Mouse (Mus musculus) retina, postnatal 7 days (tissue): ENCODE results near the gene Msi2.

Source experiments
- DNase-seq: peaks from one replicate; pipeline ENCODE4 v3.0.0-alpha.2; 2012; ENCODE audit warnings: low read depth, low spot score

Gene Msi2

GRCm38 (mm10) chr11:88636934-88637333 is 81.4 kb downstream of the Msi2 start:
- DNase-seq, result no peak

DNA sequence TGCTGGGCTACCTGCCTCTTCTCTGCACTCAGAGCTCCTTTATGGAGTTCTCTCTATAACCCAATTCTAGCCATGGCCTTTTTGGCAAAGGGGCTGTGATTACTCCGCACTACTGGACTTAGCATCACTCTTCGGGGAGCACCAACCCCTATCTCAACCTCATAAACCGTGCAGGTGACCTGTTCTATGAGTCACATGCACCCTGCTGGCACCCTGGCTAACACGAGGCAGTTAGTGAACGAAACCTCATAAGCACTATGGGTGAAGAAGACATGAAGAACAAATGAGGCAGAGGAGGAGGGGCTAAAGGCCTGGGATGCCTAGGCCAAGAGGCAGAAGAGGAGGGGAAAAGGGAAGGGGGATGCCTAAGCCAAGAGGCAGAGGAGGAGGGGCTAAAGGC is 82.0 kb downstream of the Msi2 start:
- DNase-seq, result no peak

GRCm38 (mm10) chr11:88634627-88635026 is 83.7 kb downstream of the Msi2 start:
- no peak for DNase-seq

GRCm38 (mm10) chr11:88631932-88632230 is 86.4 kb downstream of the Msi2 start:
- DNase-seq, result no peak

DNA sequence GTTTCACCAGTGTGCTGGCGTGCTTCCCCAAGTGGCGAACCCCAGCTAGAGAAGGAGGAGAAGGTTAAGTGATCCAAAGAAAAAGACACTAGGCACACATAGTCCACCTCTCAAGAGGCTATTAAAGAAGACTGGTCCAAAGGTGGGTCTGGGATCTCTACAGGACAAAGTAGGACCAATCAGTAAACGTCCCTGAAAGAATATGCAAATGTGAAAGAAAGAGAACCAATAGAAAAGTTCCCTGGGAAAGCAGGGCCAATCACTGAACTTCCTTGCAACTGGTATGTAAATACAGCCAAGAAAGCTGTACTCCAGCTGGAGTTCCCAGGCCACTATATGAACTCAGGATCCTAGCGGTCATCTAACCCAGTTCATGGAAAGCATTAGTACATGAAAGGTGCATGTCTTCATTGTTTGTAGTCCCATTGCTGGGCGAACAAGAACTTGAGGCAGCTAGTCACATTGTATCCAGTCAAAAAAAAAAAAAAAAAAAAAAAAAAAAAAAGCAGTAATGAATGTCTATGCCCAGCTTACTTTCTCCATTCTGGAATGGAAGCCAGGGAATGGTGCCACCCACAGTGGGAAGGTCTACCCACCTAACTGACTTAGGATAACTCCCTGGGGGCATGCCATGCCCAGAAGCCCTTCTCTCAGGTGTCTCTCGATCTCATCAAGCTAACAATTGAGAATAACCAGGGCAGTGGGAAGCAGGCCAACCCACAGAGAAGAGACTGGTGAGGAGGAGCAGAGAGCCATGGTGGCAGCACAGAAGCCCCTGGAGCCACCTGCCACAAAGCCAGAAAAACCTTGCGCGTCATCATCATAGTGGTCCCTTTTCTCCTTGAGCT is 87.0 kb downstream of the Msi2 start:
- DNase-seq, result no peak

DNA sequence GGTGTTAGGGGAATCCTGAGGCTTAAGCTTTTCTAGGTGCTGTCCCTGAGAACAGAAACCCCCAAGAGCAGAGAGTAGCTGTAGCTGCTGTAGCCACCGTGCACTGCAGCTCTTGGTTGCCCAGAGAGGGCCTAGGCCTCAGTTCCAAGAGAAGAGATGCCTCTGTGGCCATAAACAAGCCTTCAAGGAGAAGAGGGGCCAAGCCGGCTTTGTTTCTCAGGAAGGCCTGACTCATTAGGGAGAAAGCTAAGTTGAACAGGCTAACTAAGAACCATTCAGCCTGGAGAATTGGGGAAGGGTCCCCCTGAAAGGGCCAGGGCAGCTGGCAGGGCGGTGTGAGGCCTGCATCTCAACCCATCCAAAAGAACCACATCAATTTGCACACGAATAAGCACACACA is 88.7 kb downstream of the Msi2 start:
- DNase-seq, result no peak

- no peak for DNase-seq
Measured at GRCm38 (mm10) chr11:88629165-88629564, 89.1 kb downstream of the Msi2 start.

DNA sequence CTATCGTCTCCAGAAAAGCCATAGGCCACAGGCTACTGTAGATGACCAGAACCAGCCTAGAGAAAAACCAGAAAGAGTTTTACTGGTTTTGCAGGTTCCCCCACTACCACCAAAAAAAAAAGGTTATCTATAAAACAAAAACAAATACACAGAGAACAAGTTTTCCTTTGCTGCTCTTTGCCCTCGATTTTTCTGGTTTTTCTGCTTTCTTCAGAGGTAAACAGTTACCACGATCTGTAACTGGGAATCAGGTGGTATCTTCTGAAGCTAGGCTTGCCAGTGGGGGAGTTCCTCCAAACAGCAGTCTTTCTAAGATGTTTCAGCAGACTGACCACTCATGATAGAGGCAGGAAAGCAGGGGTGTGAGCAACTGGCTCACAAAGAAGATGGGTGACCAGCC is 89.6 kb downstream of the Msi2 start:
- no peak for DNase-seq

- DNase-seq, result no peak
Measured at GRCm38 (mm10) chr11:88627327-88627726, 91.0 kb downstream of the Msi2 start.

DNA sequence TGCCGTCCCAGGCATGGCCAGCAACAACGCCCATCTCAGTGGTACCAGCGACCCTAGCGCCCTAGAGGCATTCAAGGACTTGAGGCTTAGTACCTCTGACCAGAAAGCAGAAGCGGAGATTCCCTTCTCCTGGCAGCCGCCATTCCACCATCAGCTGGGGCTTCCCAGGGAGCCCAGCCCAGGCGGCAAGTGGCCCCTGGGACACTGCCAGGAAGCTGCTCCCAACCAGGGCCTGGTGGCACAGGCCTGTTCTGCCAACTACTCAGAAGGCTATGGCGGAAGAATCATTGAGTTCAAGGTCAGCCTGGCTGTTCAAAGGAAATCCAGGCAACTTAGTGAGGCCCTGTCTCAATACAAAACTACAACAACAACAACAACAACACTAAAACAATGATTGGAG is 91.7 kb downstream of the Msi2 start:
- DNase-seq, result no peak

- no peak for DNase-seq
Measured at GRCm38 (mm10) chr11:88626061-88626460, 92.3 kb downstream of the Msi2 start.

- DNase-seq, result no peak
Measured at GRCm38 (mm10) chr11:88625063-88625462, 93.2 kb downstream of the Msi2 start.

GRCm38 (mm10) chr11:88624627-88625026 is 93.7 kb downstream of the Msi2 start:
- DNase-seq, result no peak

GRCm38 (mm10) chr11:88623671-88624070 is 94.6 kb downstream of the Msi2 start:
- no peak for DNase-seq

DNA sequence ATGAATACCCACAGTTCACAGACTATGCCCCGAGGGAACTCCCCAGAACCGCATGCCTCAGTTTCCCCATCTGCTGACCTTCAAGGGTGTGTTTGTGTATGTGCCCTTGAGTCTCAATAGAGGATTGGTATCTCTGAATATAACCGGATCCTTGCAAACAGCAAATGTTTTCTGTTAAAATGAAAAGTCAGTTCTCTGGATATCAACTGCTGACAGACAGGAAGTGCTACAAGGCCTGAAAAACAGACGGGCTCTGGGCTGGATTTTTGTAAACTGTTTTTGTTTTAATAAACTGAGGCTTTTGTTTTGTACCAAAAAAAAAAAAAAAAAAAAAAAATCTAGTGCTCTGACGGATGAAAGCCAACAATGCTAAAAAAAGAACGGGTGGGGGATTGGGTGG is 95.8 kb downstream of the Msi2 start:
- no peak for DNase-seq

GRCm38 (mm10) chr11:88621789-88622188 is 96.5 kb downstream of the Msi2 start:
- DNase-seq, result no peak

- no peak for DNase-seq
Measured at GRCm38 (mm10) chr11:88620158-88620973, 97.9 kb downstream of the Msi2 start.

- DNase-seq, result no peak
Measured at GRCm38 (mm10) chr11:88619468-88620157, 98.7 kb downstream of the Msi2 start.

DNA sequence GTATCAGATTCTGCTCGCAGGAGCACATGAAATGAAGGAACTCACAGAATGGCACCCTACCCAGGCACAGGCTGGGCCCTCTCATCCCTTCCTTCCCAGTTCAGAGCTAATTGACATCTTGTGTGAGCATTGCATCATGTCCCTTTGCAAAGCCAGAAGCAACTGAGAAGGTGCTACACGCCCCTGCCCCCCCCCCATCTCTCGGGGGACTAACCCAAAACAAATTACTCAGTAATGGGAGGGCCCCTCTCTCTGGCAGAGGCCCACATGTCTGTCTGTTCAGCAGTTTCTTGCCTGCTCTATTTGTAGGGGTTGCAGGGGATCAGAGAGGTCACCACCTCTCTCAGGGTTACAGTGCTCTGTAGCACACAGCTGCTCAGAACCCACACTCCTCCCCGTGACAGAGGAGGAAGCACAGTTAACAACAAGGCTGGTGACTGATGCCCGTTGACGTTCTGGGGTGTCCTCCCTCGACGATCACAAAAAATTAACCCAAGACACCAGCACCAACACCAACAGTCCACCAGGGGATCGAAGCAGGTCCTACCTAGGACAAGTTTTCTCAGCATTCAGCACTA is 99.5 kb downstream of the Msi2 start:
- DNase-seq, result no peak

GRCm38 (mm10) chr11:88618005-88618501 is 100.3 kb downstream of the Msi2 start:
- no peak for DNase-seq

GRCm38 (mm10) chr11:88617380-88617779 is 100.9 kb downstream of the Msi2 start:
- no peak for DNase-seq
